Mouse (Mus musculus) lung, postnatal 4 days (tissue): ENCODE measurements around the gene Nrcam.

Source experiments
- DNase-seq, 2 experiments: peaks; one replicate each; pipeline ENCODE4 v3.0.0; 2021

Nrcam gene

DNA sequence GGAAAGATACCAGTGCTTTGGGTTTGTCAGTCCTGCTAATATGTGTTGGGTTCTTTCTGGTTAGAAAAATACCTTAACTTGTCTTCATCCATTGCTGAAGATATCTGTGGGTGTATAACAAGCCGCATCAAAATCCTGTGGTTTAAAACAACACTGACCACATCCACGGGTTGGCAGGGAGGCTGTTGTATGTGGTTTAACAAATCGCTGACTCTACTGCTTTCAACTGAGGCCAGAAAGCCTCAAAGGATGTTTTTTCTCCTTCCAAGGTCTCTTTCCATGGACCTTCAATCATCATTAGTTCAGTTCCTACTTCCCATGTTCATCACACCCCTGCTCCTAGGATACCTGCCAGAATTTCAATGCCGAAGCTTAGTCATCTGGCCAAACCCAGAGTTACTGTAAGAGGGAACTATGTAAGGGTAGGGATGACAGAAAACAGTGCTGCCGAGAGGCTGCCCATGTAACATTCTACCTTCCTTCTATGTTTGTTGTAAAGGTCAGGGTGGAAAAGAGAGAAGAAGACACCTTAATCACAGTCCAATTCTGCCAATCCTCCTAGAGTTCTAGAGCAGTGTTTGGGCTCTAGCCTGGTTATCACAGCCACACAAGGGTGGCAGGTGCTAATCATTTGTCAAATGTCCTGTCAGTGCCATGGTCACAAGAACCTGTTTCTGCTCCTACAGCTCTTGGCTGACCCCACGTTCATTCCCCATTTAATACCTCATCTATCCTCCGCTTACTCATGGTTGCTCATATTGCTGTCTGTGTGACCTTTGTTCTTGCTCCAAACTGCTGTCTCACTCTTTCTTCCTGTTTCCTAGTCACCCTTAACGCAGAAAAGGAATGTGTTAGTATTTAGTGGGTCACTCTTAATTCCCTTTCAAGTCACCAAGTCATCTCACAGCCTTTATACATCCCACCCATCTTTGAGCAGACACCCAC lies 196.2 kb downstream of the Nrcam start:
- no peak for DNase-seq

GRCm38 (mm10) chr12:44528391-44529016 lies 199.8 kb downstream of the Nrcam start:
- DNase-seq, result peak in 1 of 2 experiments; percentile 21

- no peak for DNase-seq
These were observed 203.8 kb downstream of the Nrcam start for GRCm38 (mm10) chr12:44532337-44533113.

GRCm38 (mm10) chr12:44534100-44534633 lies 205.5 kb downstream of the Nrcam start:
- no peak for DNase-seq

DNA sequence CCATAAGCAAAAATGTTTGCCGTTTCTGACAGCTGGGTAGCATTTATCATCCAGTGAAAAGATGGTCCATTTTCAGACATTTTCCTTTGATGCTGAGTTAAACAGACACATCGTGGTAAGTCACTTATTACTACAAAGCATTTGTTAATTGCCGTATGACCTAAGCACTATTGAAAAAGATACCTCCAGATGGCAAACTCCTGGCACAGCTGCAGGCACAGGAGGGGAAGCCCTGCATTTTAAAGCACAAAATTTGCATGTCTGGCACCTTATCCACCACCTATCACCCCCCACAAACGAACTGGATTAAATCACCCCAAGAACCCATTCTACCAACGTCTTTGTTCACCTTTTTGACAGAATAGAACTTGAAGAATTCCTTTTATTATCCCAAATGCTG lies 206.9 kb downstream of the Nrcam start:
- no peak for DNase-seq

DNA sequence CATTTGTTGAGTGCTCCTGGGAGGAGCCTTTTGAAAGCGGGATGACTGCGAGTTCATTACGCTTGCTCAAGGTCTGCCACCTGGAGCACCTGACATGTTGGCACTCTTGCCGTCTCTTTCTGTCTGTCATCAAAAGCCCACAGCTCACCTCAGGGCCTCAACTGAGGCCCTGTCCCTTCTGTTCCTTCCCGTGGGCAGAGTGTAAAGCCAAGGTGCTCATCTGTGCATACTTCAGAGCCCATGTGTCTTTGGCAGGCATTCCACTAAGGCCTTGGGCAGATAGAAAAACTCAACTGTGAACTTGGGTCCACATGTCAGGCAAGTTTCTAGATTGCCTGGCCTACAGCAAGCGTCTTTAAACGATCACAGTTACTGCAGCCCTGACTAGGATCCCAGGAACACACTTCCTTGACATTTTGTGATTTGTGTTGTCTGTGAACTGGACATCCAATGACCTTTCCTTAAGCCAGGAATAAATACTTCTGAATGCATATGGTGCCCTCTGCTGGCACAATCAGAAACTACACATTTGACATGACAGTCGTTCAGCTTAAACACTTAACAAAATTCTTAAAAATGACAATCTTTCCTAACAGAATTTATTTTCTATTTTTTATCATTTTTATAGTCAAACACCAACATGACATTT lies 219.2 kb downstream of the Nrcam start:
- DNase-seq, result peak in 1 of 2 experiments; percentile 80

DNA sequence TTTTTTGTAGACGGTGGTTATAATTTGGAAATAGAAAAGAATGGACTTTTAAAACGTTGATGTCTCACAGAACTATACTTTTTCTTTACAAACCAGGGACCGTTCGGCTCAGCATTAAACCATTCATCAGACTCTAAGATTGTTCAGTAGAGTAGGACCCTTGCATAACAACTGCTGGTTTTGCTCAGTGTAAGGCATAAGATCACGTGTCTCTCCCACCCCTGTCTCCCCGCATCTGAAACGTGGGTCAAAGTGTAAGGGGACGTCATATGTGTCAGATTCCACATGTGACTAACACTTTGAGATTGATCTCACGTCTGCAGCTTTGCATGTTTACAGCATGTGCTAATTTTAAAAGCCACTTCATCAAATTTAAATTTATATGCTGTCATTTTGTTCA lies 219.8 kb downstream of the Nrcam start:
- DNase-seq, result no peak

GRCm38 (mm10) chr12:44551614-44552013 lies 222.9 kb downstream of the Nrcam start:
- DNase-seq, result peak in 1 of 2 experiments; percentile 32

GRCm38 (mm10) chr12:44554051-44554450 lies 225.4 kb downstream of the Nrcam start:
- DNase-seq, result peak in 1 of 2 experiments; percentile 34

- DNase-seq, result no peak
These were observed 226.1 kb downstream of the Nrcam start for GRCm38 (mm10) chr12:44554808-44555207.

DNA sequence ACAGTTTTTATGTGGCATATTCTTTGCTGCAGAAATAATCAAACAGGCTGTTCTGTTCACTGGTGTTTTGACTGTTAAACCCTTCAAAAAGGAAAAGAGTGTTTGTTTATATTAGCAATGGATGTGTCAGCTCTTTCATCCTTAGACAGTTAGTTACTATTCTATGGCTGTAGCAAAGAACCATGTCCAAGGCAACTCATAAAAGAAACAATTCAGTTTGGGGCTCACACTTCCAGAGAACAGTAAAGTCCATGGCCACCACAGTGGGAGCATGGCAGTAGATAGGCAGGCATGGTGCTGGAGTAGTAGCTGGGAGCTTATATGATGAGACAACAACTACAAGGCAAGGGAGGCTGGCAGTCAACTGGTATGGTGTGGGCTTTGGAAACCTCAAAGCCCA lies 231.3 kb downstream of the Nrcam start:
- no peak for DNase-seq

DNA sequence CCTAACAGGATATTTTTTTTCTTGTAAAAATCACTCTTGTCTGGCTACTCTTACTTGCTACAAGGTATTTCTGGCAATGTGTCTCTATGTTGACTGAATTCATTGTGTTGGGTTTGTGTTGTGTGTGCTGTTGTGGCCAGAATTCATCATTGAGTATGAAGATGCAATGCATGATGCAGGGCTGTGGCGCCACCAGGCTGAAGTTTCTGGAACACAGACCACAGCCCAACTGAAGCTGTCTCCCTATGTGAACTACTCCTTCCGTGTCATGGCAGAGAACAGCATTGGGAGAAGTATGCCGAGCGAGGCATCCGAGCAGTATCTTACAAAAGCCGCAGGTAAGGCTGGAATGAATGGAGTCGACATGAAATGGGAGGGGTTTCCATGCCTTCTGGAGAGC lies 241.4 kb downstream of the Nrcam start:
- DNase-seq, result no peak

DNA sequence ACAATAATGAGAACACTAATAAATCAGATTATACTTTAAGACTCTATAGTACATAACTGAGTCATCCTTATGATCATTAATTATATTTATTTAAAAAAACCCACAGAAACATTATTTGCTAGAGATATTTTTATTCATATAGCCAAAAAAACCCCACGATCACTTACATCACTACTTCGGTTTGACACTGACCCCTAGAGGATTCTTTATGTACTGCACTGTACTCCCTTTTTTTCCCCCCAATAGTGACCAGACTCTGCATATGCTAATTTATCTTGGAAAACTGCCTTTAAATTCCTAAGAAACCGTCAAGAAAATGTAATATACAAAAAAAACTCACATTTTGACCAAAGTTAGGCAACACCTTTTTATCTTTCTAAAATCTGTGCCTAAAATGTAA lies 244.0 kb downstream of the Nrcam start:
- DNase-seq, result no peak

DNA sequence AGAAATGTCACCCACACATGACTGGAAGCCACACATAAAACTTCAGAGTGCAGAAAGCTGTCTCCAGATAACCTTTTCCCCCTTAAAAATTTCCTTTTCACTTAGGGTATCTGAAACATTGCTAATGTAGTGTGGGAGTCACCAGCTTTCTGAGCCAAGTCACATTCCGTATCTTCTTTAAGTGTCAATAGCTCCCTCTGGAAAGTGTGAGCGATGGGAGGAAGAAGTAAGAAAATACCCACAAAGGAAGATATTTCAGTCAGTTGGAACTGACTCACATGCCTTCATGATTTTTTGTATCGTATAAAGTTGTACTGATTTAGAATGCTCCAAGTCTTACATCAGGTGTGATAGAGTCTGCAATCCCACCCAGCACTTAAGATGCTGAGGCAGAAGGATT lies 245.5 kb downstream of the Nrcam start:
- no peak for DNase-seq

DNA sequence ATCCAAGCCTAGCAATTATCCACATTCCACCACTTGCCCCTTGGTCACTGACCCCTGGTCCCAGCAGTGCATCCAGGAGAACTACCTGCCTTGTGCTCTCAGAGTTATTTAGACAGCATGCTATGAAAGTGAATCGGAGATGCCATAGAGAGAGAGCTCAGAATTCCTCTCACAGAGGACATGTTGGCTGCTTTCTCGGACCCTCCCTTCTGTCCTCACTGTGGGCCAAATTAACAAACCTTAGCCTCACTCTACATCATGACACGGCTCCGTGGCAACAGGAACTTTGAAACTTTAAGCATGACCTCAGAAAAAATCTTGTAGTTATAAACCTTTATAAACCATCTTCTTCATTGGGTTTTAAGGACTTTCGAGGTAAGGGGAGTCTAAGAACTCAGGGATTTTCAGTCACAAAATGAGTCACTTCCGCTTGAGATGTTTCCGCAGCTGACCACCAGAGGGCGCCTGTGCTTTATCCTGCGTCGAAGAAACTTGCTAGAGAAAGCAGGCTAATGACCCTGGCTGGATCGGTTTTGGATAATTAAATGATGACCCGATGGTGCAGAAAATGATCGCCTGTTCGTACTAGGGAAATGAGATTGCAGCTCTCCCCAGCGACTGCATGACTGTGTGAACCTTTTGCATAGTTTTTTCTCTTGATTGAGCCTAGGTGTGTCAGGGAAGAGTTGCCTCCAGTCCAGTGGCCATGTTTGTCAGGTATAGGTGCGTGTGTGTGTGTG lies 272.9 kb downstream of the Nrcam start:
- DNase-seq, result peak; percentile 44 to 64

DNA sequence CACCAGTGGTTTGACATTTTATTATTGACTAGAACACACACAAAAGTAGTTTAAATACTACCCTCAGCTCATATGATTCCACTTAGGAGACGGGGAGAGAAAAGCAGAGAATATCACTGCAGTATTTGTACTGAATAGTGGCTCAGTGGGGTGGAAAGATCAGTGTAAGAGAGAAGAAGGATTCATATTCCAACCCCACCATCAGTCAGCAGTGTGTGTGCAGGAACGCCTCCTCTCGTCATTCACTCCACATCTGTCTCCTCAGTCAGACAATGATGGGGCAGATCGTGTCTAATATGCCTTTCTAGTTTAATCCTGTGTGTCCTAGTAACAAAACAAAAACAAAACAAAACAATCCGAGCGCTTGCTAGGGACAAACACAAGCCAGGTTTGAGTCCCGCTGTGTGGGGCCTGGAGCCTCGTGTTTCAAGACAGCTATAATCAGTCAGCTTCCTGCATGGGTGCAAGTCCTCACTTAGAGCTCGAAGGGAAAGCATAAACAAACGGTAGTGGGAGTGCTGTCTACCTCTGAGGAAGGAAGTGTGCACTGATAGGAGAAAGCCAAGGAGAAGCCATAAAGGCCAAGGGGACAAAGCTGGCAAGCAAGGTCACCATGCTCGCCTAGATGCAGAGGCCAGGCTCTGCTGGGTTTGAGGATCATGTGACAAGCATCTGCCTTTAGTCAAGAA lies 273.7 kb downstream of the Nrcam start:
- peak in 1 of 2 experiments; percentile 19 for DNase-seq

GRCm38 (mm10) chr12:44602958-44603331 lies 274.3 kb downstream of the Nrcam start:
- no peak for DNase-seq

DNA sequence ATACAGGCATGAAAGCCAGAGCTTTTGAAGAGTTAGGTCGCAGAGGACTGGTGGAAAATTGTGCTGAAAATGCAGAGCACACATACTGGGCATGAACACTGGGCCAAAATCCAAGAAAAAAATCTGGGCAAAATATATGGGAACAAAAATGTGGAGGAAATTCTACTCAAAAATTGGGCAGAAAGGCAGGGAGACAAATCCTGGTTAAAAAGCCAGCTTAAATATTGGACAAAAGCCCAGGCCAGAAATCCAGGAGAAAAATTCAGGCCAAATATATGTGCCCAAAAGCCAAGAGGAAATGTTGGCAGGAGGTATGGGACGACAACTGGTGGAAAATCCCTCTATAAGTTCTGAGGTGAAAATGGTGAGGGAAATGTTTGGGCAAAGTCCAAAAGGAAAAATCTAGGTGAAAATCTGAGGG lies 288.3 kb downstream of the Nrcam start:
- DNase-seq, result no peak

GRCm38 (mm10) chr12:44617488-44617887 lies 288.8 kb downstream of the Nrcam start:
- DNase-seq, result no peak

DNA sequence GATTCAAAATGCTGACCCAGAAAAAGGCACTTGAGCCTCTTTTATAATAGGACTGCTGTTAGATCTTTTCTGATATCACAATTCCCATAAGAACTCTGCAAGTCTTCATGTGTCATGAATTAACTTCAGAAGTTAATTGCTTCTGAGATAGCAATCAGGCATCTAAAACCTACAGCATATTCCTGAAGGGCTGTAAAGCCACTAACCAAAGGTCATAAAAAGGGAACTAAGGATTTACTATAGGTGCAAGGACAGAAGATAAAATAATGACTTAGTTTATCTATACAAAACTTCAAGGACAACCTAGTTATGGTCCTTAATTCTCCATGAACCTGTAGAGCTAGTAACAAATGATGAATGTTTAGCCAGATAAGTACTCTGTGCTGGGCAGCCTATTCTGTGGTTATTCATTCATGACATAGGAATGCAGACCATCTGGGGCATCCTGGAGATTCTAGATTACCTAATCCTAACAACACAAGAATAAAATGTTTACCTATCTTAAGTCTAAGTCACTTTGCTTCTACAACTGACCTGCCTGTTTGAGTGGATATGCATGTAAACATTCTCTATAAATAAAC lies 310.7 kb downstream of the Nrcam start:
- DNase-seq, result no peak

GRCm38 (mm10) chr12:44640579-44640978 lies 311.9 kb downstream of the Nrcam start:
- DNase-seq, result no peak
